Mouse (Mus musculus) ES-Bruce4 (cell line): ENCODE data around the gene Ap5s1.

ENCODE experiments used
- CTCF ChIP-seq: IDR thresholded peaks from one replicate; pipeline ENCODE4 v1.8.1; 2011; ENCODE audit warnings: low read depth, low read length
- EP300 ChIP-seq: IDR thresholded peaks from 2 replicates; pipeline ENCODE4 v1.6.1; 2011; ENCODE audit warnings: low read depth, low read length; ENCODE audit not compliant: insufficient read depth
- POLR2A ChIP-seq: IDR thresholded peaks from one replicate; pipeline ENCODE4 v1.8.1; 2011; ENCODE audit warnings: low read length; ENCODE audit not compliant: insufficient read depth

DNA sequence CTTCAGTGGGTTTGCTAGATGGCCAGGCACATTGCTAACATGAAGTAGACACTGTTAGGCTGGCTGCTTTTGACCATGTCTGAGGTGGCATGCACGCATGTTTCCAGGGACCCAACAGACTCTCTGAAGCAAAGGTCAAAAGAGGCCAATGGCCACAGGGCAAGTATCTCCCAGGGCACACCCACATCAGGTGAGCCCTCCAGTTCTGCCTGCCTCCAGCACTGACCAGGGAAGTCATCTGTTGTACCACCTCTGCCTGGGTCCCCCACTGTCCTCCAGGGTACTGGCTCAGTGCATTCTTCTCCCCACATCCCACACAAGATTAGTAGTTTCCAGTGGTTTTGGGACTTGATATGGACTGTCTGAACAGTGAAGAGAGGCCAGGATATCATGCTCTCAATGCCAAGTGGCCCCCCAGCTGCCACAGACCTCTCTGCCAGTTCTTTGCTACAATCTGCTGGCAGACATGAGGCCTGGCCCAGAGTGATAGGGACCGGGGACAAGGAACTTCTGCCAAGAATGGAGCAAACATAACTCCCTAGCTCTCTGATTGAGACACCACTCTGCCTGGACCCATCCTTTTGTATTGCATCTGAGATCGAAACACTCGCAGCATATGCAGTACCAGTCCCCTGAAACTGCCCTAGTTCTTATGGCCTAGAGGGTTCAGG is 2.4 kb downstream of the Ap5s1 start:
- TF ChIP-seq CTCF: no peak
- no peak for TF ChIP-seq POLR2A
- TF ChIP-seq EP300: no peak
